Mouse (Mus musculus): ENCODE data around the gene Chordc1. TPM values are rescaled to one million over a fixed set of nuclear protein-coding genes. Genes with fewer than 3 reads are reported as not detected.
"Not testable (repeated sequence)": the region's sequence is repeated elsewhere in the genome, so short reads cannot be mapped to it uniquely, and the experiment has no call there.

Chordc1 gene
- 122 and 130 TPM in 2 replicates for polyA plus RNA-seq (2015; fragmentation: Nextera tagmentation; extraction: Ambion mirVana)

- Histone ChIP-seq H3K27ac (replicated peaks) (peak within 1 kb of the TSS; percentile 86), H3K9me3 (no peaks in the 10 kb centered on the region), H3K9ac (peak within 1 kb of the TSS; percentile 93), H3K4me1 (replicated peaks) (peaks cover 18% of the 10 kb centered on the region), H3K36me3 (no peaks in the 10 kb centered on the region; the same call in 1 of the 2 replicates), H3K4me3 (peak within 1 kb of the TSS; percentile 78), H3K27me3 (0 out of 2 replicates have a peak, but pooled peaks cover 3% of the 10 kb centered on the region), H3K4me2 (peak within 1 kb of the TSS; percentile 95)
- peak; percentile 99 for ATAC-seq (ENCODE audit: low FRiP score, low read depth)
- 3% methylated on average over 49 of the region's 49 CpGs for WGBS
These were observed at the start of gene Chordc1 for GRCm38 (mm10) chr9:18291571-18292429. Chordc1 (plus strand) TSS chr9:18292125.

GRCm38 (mm10) chr9:18275901-18276300 is 16.0 kb upstream of the Chordc1 start:
- Histone ChIP-seq H3K4me1 (replicated peaks) (no peaks in the 10 kb centered on the region), H3K27ac (replicated peaks) (no peak overlapping the region), H3K4me2 (no peak overlapping the region), H3K9me3 (no peaks in the 10 kb centered on the region), H3K36me3 (no peaks in the 10 kb centered on the region), H3K4me3 (no peak overlapping the region), H3K9ac (no peak overlapping the region), H3K27me3 (no peaks in the 10 kb centered on the region)
- no peak for ATAC-seq (ENCODE audit: low FRiP score, low read depth)
- WGBS, result 93% methylated on average over 1 of the region's 1 CpGs

- no peak for ATAC-seq (ENCODE audit: low FRiP score, low read depth)
- Histone ChIP-seq H3K4me2 (no peak overlapping the region), H3K9me3 (no peaks in the 10 kb centered on the region), H3K4me1 (replicated peaks) (no peaks in the 10 kb centered on the region), H3K36me3 (no peaks in the 10 kb centered on the region), H3K27ac (replicated peaks) (no peak overlapping the region), H3K4me3 (no peak overlapping the region), H3K9ac (no peak overlapping the region), H3K27me3 (no peaks in the 10 kb centered on the region)
- 65% methylated on average over 2 of the region's 2 CpGs for WGBS
These were observed 15.1 kb upstream of the Chordc1 start for GRCm38 (mm10) chr9:18276844-18277243.

- Histone ChIP-seq H3K27me3 (no peaks in the 10 kb centered on the region), H3K4me2 (no peak overlapping the region), H3K36me3 (no peaks in the 10 kb centered on the region), H3K27ac (replicated peaks) (no peak overlapping the region), H3K4me1 (replicated peaks) (no peaks in the 10 kb centered on the region), H3K9ac (no peak overlapping the region), H3K9me3 (no peaks in the 10 kb centered on the region), H3K4me3 (no peak overlapping the region)
- peak; percentile 72; the same call in 1 of the 2 replicates for ATAC-seq (ENCODE audit: low FRiP score, low read depth)
- WGBS, result 48% methylated on average over 1 of the region's 1 CpGs
These were observed 14.4 kb upstream of the Chordc1 start for GRCm38 (mm10) chr9:18277497-18277896.

GRCm38 (mm10) chr9:18278693-18279092 is 13.2 kb upstream of the Chordc1 start:
- not testable (repeated sequence) for H3K4me3 ChIP-seq; H3K4me2 ChIP-seq; H3K36me3 ChIP-seq; H3K27me3 ChIP-seq; H3K9ac ChIP-seq; H3K9me3 ChIP-seq; H3K4me1 ChIP-seq (replicated peaks); ATAC-seq (ENCODE audit: low FRiP score, low read depth); H3K27ac ChIP-seq (replicated peaks)
- 28% methylated on average over 5 of the region's 5 CpGs for WGBS

GRCm38 (mm10) chr9:18292443-18292922 is 558 bp downstream of the Chordc1 start:
- WGBS, result 2% methylated on average over 24 of the region's 24 CpGs
- peak overlapping the region; percentile 86 for H3K27ac ChIP-seq (replicated peaks)
- peak overlapping the region; percentile 95 for H3K4me2 ChIP-seq
- H3K9me3 ChIP-seq, result no peaks in the 10 kb centered on the region
- H3K4me3 ChIP-seq, result peak overlapping the region; percentile 78
- no peak for ATAC-seq (ENCODE audit: low FRiP score, low read depth)
- peaks cover 4% of the 10 kb centered on the region for H3K36me3 ChIP-seq
- peak overlapping the region; percentile 93 for H3K9ac ChIP-seq
- 0 out of 2 replicates have a peak, but pooled peaks cover 3% of the 10 kb centered on the region for H3K27me3 ChIP-seq
- peaks cover 18% of the 10 kb centered on the region for H3K4me1 ChIP-seq (replicated peaks)

- Histone ChIP-seq H3K27ac (replicated peaks) (peak overlapping the region; percentile 86; the same call in 1 of the 2 replicates), H3K4me2 (peak overlapping the region; percentile 95), H3K4me3 (peak overlapping the region; percentile 78), H3K27me3 (0 out of 2 replicates have a peak, but pooled peaks cover 3% of the 10 kb centered on the region), H3K36me3 (peaks cover 8% of the 10 kb centered on the region), H3K4me1 (replicated peaks) (peaks cover 18% of the 10 kb centered on the region), H3K9ac (peak overlapping the region; percentile 93), H3K9me3 (no peaks in the 10 kb centered on the region)
- 55% methylated on average over 6 of the region's 6 CpGs for WGBS
- ATAC-seq (ENCODE audit: low FRiP score, low read depth), result no peak
These were observed 1.3 kb downstream of the Chordc1 start for GRCm38 (mm10) chr9:18293026-18293781.

- H3K9me3 ChIP-seq, result no peaks in the 10 kb centered on the region
- 95% methylated on average over 5 of the region's 6 CpGs for WGBS
- peaks cover 12% of the 10 kb centered on the region for H3K4me1 ChIP-seq (replicated peaks)
- ATAC-seq (ENCODE audit: low FRiP score, low read depth), result no peak
- no peak overlapping the region for H3K27ac ChIP-seq (replicated peaks)
- no peak overlapping the region for H3K9ac ChIP-seq
- H3K27me3 ChIP-seq, result no peaks in the 10 kb centered on the region
- peaks cover 45% of the 10 kb centered on the region for H3K36me3 ChIP-seq
- no peak overlapping the region for H3K4me2 ChIP-seq
- no peak overlapping the region for H3K4me3 ChIP-seq
These were observed 6.4 kb downstream of the Chordc1 start for GRCm38 (mm10) chr9:18298301-18298700.

- Histone ChIP-seq H3K4me1 (replicated peaks) (no peaks in the 10 kb centered on the region), H3K4me3 (no peak overlapping the region), H3K9ac (no peak overlapping the region), H3K4me2 (no peak overlapping the region), H3K36me3 (peaks cover 14% of the 10 kb centered on the region), H3K9me3 (no peaks in the 10 kb centered on the region), H3K27me3 (no peaks in the 10 kb centered on the region), H3K27ac (replicated peaks) (no peak overlapping the region)
- 98% methylated on average over 3 of the region's 3 CpGs for WGBS
- ATAC-seq (ENCODE audit: low FRiP score, low read depth), result no peak
These were observed 28.1 kb downstream of the Chordc1 start for GRCm38 (mm10) chr9:18319990-18320389.

Other genes with a start within 250 kb of the Chordc1 start
- 1.7 and 2.2 TPM in 2 replicates for gene Naalad2, start 110.9 kb downstream of the Chordc1 start, polyA plus RNA-seq (2015; fragmentation: Nextera tagmentation; extraction: Ambion mirVana)
- gene Ubtfl1, start 112.3 kb downstream of the Chordc1 start, polyA plus RNA-seq (2015; fragmentation: Nextera tagmentation; extraction: Ambion mirVana), result not detected in 2 replicates
- 0.12 TPM in 1 of 2 replicates, not detected in the other for gene Mbd3l2, start 138.5 kb downstream of the Chordc1 start, polyA plus RNA-seq (2015; fragmentation: Nextera tagmentation; extraction: Ambion mirVana)
- 30.0 and 39.0 TPM in 2 replicates for gene Zfp558, start 186.1 kb downstream of the Chordc1 start, polyA plus RNA-seq (2015; fragmentation: Nextera tagmentation; extraction: Ambion mirVana)
- gene Mbd3l1, start 186.2 kb downstream of the Chordc1 start, polyA plus RNA-seq (2015; fragmentation: Nextera tagmentation; extraction: Ambion mirVana), result not detected in 2 replicates